Mouse (Mus musculus): ENCODE results near the gene Zbtb45. TPM values are rescaled to one million over a fixed set of nuclear protein-coding genes. Genes with fewer than 3 reads are reported as not detected.

Zbtb45 gene
- polyA plus RNA-seq, 1 experiment from 2014 or later, result 38.3 TPM

DNA sequence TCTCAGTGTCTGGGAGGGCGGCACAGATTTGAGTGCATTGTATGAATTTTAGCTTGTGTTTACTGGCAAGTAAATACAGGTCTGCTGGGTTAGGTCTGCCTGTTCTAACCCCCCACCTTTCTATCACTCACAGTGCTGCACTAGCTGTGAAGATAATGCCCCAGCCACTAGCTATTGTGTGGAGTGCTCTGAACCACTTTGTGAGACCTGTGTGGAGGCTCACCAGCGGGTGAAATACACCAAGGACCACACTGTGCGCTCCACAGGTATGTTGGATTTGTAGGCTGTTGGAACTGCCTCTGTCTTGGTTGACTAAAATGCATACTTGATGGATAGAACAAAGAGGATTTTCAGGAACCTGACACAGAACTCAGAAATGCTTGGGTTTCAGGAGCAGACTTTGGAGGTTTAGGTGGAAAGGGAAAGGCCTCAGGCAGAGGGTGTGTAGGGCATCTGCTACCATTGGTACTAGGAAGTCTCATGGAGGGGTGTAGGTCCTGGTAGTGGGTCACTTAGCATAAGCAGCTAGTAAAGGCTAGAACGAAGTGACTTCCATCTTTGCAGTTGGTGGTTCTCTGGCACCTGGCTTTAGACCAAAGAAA is 15.8 kb upstream of the Zbtb45 start:
- Histone ChIP-seq H3K4me2 (ENCODE audit: low read length) (peak overlapping the region; percentile 98), H3K9me3 (ENCODE audit: control insufficient read depth, low read length) (no peaks in the 10 kb centered on the region), H3K9ac (ENCODE audit: low read depth, low read length) (peak overlapping the region; percentile 85), H3K27ac (ENCODE audit: low read depth, low read length) (peak overlapping the region; percentile 99), H3K36me3 (ENCODE audit: control insufficient read depth, insufficient read depth, low read length) (peaks cover 43% of the 10 kb centered on the region), H3K27me3 (replicated peaks; ENCODE audit: control insufficient read depth, insufficient read depth, low read length) (no peaks in the 10 kb centered on the region), H3K4me3 (ENCODE audit: low read length) (peak overlapping the region; percentile 62), H3K4me1 (ENCODE audit: control insufficient read depth, insufficient read depth, low read depth, low read length) (peaks cover 31% of the 10 kb centered on the region)
- 29% methylated on average over 4 of the region's 4 CpGs for WGBS
- ATAC-seq, result no peak

DNA sequence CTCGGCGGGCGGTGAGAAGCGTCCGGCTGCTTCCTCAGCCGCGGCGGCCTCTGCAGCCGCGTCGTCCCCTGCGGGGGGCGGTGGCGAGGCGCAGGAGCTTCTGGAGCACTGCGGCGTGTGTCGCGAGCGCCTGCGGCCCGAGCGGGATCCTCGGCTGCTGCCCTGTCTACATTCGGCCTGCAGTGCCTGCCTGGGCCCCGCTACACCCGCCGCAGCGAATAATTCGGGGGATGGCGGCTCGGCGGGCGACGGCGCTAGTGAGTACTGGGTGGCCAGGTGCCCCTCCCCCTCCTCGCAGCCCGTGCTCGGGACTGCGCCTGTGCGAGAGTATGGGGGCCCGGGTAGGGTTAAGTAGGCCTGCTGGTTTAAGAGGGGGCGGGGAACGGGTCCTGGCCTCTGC is 15.0 kb upstream of the Zbtb45 start:
- H3K4me2 ChIP-seq (ENCODE audit: low read length), result peak overlapping the region; percentile 98
- peaks cover 35% of the 10 kb centered on the region for H3K36me3 ChIP-seq (ENCODE audit: control insufficient read depth, insufficient read depth, low read length)
- peak; percentile 63 for ATAC-seq
- H3K9me3 ChIP-seq (ENCODE audit: control insufficient read depth, low read length), result no peaks in the 10 kb centered on the region
- H3K4me3 ChIP-seq (ENCODE audit: low read length), result peak overlapping the region; percentile 62
- H3K27ac ChIP-seq (ENCODE audit: low read depth, low read length), result peak overlapping the region; percentile 99
- H3K9ac ChIP-seq (ENCODE audit: low read depth, low read length), result peak overlapping the region; percentile 85
- 0% methylated on average over 28 of the region's 44 CpGs for WGBS
- H3K27me3 ChIP-seq (replicated peaks; ENCODE audit: control insufficient read depth, insufficient read depth, low read length), result no peaks in the 10 kb centered on the region
- H3K4me1 ChIP-seq (ENCODE audit: control insufficient read depth, insufficient read depth, low read depth, low read length), result peaks cover 31% of the 10 kb centered on the region

DNA sequence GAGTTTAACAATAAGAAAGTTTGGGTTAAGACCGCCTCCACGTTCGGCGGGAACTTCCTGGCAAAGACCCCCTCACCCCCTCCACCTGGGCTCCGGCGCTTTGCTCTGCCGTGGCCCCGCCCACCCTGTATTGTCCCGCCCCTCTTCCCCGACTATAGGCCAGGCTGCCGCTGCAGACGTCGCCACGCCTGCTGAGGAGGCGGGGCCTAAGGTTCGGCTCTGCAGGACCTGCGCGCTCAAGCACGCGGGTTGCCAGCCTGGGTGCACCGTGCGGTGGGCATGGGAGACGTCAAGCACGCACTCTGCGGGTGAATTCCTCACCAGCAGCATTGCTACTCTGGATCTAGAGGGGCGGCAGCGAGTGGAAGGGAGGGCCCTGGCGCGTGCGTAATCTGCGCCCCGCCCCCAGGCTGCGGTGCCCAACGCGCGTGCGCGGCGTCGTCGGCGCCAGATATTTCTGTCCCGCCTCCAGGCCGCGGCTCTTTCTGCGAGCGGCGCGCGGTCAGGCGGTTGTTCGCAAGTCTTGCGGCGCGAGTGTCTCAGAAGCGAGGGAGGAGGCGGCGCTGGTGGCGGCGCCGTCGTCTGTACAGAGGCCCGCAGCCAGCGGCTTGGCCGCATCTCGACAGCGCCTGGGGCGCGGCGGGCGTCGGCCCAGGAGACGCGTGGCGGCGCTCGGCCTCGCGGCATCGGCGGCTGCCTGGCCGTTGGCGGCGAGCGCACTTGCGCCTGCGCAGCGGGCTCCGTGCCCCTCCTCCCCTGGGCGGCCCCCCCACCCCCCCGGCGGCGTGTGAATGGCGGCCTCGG is 14.3 kb upstream of the Zbtb45 start:
- ATAC-seq, result peak; percentile 88
- H3K9me3 ChIP-seq (ENCODE audit: control insufficient read depth, low read length), result no peaks in the 10 kb centered on the region
- WGBS, result 0% methylated on average over 73 of the region's 95 CpGs
- H3K36me3 ChIP-seq (ENCODE audit: control insufficient read depth, insufficient read depth, low read length), result peaks cover 28% of the 10 kb centered on the region
- peaks cover 31% of the 10 kb centered on the region for H3K4me1 ChIP-seq (ENCODE audit: control insufficient read depth, insufficient read depth, low read depth, low read length)
- H3K27ac ChIP-seq (ENCODE audit: low read depth, low read length), result peak overlapping the region; percentile 99
- peak overlapping the region; percentile 85 for H3K9ac ChIP-seq (ENCODE audit: low read depth, low read length)
- peak overlapping the region; percentile 62 for H3K4me3 ChIP-seq (ENCODE audit: low read length)
- H3K27me3 ChIP-seq (replicated peaks; ENCODE audit: control insufficient read depth, insufficient read depth, low read length), result no peaks in the 10 kb centered on the region
- peak overlapping the region; percentile 98 for H3K4me2 ChIP-seq (ENCODE audit: low read length)

DNA sequence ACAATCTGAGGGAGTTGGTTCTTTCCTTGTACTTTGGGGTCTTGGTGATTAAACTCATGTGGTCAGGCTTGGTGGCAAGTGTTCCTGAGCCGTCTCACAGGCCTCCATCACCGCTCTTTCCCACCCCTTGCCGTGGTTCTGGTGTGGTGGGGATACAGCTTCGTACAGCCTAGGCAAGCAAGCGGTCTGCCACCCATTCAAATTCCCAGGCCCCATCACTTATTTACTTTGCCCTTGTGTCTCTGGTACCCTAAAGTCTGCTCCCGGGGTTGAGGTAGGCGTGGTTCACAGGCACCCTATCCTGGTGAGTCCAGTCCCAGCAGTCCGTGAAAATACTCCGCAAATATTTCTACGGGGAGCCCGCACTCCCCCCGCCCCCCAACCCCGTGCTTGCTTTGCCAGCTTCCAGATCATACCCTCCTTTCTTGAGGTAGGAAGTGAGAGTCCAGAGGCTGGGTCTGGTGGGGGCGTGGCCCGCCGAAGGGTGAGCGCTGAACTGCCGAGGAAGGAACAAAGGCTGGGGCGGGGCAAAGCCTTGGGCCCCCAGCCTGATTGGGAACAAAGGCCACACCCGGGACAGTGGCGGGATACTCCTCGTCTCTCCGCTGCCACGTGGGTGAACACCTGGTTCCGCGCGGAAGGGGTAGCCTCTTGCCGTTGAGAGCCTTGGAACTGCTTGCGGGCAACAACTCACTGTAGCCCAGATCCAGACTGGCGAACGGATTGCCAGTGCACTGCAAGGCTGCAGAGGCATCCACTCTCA is 13.1 kb upstream of the Zbtb45 start:
- H3K4me2 ChIP-seq (ENCODE audit: low read length), result peak overlapping the region; percentile 98
- 3% methylated on average over 31 of the region's 31 CpGs for WGBS
- H3K9ac ChIP-seq (ENCODE audit: low read depth, low read length), result peak overlapping the region; percentile 85
- H3K27ac ChIP-seq (ENCODE audit: low read depth, low read length), result peak overlapping the region; percentile 99
- H3K4me3 ChIP-seq (ENCODE audit: low read length), result peak overlapping the region; percentile 62
- peak; percentile 37 for ATAC-seq
- peaks cover 31% of the 10 kb centered on the region for H3K4me1 ChIP-seq (ENCODE audit: control insufficient read depth, insufficient read depth, low read depth, low read length)
- H3K27me3 ChIP-seq (replicated peaks; ENCODE audit: control insufficient read depth, insufficient read depth, low read length), result no peaks in the 10 kb centered on the region
- H3K36me3 ChIP-seq (ENCODE audit: control insufficient read depth, insufficient read depth, low read length), result peaks cover 17% of the 10 kb centered on the region
- H3K9me3 ChIP-seq (ENCODE audit: control insufficient read depth, low read length), result no peaks in the 10 kb centered on the region

DNA sequence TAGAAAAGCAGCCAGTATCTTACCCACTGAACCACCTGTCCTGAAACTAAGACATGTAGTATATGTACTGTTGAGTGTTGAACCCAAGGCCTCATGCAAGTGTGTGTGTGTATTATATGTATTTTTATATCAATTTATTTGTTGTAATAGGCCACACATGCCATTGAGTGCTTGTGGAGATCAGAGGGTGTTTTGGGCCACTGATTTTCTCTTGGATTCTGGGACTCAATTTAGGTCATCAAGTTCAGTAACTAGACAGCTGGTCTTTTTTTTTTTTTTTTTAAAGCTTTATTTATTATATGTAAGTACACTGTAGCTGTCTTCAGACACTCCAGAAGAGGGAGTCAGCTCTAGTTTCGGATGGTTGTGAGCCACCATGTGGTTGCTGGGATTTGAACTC is 5.4 kb upstream of the Zbtb45 start:
- Histone ChIP-seq H3K9ac (ENCODE audit: low read depth, low read length) (no peak overlapping the region), H3K27me3 (replicated peaks; ENCODE audit: control insufficient read depth, insufficient read depth, low read length) (no peaks in the 10 kb centered on the region), H3K9me3 (ENCODE audit: control insufficient read depth, low read length) (no peaks in the 10 kb centered on the region), H3K4me3 (ENCODE audit: low read length) (no peak overlapping the region), H3K4me1 (ENCODE audit: control insufficient read depth, insufficient read depth, low read depth, low read length) (peaks cover 4% of the 10 kb centered on the region), H3K27ac (ENCODE audit: low read depth, low read length) (no peak overlapping the region), H3K36me3 (ENCODE audit: control insufficient read depth, insufficient read depth, low read length) (no peaks in the 10 kb centered on the region), H3K4me2 (ENCODE audit: low read length) (no peak overlapping the region)
- no peak for ATAC-seq
- WGBS, result 94% methylated on average over 1 of the region's 1 CpGs

DNA sequence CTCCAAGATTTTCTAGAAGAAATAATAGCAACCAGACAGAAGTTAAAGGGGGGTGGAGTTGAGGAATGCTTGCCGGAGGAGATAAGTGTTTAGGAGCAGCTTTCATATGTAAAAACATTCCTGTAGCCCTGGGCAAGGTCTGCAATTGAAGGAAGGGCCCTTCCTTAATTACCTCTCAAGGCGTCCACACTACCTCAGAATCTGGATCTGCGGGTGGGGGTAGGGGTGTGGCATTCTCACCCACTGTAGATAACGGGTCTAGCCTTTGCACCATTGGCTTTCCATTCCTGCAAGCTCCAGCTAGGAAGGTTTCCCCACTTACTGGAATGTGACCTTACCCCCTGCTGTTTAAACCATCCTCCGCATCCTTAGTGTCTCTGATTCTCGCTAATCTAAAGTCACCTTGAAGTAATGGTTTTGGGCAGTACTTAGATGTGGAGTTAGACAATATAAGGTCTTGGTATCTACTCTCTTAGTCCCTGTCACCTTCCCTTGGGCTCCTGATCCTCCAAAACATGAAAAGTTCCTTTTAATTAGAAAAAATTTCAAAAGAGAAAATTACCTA is 4.5 kb upstream of the Zbtb45 start:
- WGBS, result 39% methylated on average over 6 of the region's 6 CpGs
- no peaks in the 10 kb centered on the region for H3K27me3 ChIP-seq (replicated peaks; ENCODE audit: control insufficient read depth, insufficient read depth, low read length)
- ATAC-seq, result no peak

DNA sequence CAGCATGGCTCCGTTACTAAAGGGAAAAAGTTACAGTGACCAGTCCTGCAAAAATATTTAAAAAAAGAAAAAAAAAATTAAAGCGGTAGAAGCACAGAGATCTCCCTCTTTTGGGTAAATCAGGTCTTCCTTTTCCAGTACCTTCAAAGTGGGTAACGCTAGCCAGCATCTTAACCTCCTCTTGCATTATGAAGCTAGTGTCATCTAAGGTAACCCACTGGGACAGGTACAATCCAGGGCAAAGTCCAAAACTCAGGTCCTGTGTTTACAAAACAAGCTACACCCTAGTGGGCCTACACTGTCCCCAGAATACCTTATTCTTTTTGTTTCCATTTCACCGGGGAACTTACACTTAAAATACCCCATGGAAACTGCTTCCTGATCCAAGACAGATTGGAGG is 3.8 kb upstream of the Zbtb45 start:
- Histone ChIP-seq H3K27ac (ENCODE audit: low read depth, low read length) (no peak overlapping the region), H3K4me2 (ENCODE audit: low read length) (no peak overlapping the region), H3K27me3 (replicated peaks; ENCODE audit: control insufficient read depth, insufficient read depth, low read length) (no peaks in the 10 kb centered on the region), H3K4me3 (ENCODE audit: low read length) (no peak overlapping the region), H3K9ac (ENCODE audit: low read depth, low read length) (no peak overlapping the region), H3K36me3 (ENCODE audit: control insufficient read depth, insufficient read depth, low read length) (no peaks in the 10 kb centered on the region), H3K9me3 (ENCODE audit: control insufficient read depth, low read length) (no peaks in the 10 kb centered on the region), H3K4me1 (ENCODE audit: control insufficient read depth, insufficient read depth, low read depth, low read length) (peaks cover 6% of the 10 kb centered on the region)
- ATAC-seq, result no peak
- 69% methylated on average over 4 of the region's 4 CpGs for WGBS

More for the DNA sequence above, 4.5 kb upstream of the Zbtb45 start:
- Histone ChIP-seq H3K4me3 (ENCODE audit: low read length) (no peak overlapping the region), H3K9me3 (ENCODE audit: control insufficient read depth, low read length) (no peaks in the 10 kb centered on the region), H3K36me3 (ENCODE audit: control insufficient read depth, insufficient read depth, low read length) (no peaks in the 10 kb centered on the region), H3K9ac (ENCODE audit: low read depth, low read length) (no peak overlapping the region), H3K4me2 (ENCODE audit: low read length) (no peak overlapping the region), H3K4me1 (ENCODE audit: control insufficient read depth, insufficient read depth, low read depth, low read length) (peaks cover 6% of the 10 kb centered on the region), H3K27ac (ENCODE audit: low read depth, low read length) (no peak overlapping the region)

DNA sequence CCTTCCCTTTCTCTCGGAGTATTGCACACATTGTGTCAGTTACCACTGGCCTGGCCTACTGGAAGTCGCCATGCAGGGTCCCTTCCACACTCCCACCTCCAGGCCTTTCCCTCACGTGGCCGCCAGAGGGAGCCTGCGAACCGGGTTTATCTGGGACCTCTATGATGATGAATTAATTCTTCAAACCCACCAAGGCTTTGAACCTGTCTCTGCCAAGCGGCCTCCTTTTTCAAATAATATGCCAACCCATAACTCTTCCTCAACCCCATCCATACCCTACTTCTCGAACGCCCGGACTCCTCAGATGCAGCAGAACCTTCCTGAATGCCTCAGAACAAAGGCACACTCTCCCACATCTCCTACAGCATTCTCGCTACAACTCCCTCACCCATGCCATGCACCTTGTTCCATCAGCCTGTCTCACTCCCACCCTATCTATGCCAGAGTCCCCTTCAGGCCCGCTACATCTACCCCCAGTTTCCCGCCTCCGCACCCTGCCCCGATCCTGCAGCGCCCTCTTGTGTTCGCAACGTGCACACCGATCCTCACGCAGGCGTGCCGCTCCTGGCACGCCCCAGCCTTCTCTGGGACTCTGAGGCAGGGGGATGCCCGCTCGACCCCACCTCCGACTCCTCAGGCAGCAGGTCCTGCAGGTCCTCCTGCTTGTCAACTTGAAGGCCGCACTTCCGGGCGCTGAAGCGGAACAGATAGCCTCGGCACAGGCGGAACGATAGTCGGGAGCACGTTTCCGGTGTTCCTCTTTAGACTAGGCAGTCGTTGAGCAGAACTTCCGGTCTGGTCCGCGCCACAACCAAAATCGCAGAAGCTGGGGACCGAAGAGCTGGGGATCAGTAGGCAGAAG is 460 bp downstream of the Zbtb45 start:
- peaks cover 13% of the 10 kb centered on the region for H3K4me1 ChIP-seq (ENCODE audit: control insufficient read depth, insufficient read depth, low read depth, low read length)
- no peaks in the 10 kb centered on the region for H3K27me3 ChIP-seq (replicated peaks; ENCODE audit: control insufficient read depth, insufficient read depth, low read length)
- peak overlapping the region; percentile 94 for H3K9ac ChIP-seq (ENCODE audit: low read depth, low read length)
- H3K36me3 ChIP-seq (ENCODE audit: control insufficient read depth, insufficient read depth, low read length), result peaks cover 20% of the 10 kb centered on the region
- H3K9me3 ChIP-seq (ENCODE audit: control insufficient read depth, low read length), result no peaks in the 10 kb centered on the region
- H3K4me2 ChIP-seq (ENCODE audit: low read length), result peak overlapping the region; percentile 74
- under 1% methylated on average over 42 of the region's 42 CpGs for whole genome bisulfite sequencing
- H3K4me3 ChIP-seq (ENCODE audit: low read length), result peak overlapping the region; percentile 79
- ATAC-seq, result peak; percentile 92
- H3K27ac ChIP-seq (ENCODE audit: low read depth, low read length), result peak overlapping the region; percentile 96

Measured in hindbrain, embryonic 16.5 days (tissue).